Mouse (Mus musculus) liver, adult 2 months (tissue): ENCODE measurements around the gene Spint1. TPM values are rescaled to one million over a fixed set of nuclear protein-coding genes. Genes with fewer than 3 reads are reported as not detected.

Experiments used
- DNase-seq: peaks from one replicate; pipeline ENCODE4 v3.0.0-alpha.2; 2011; ENCODE audit warnings: low read depth, low spot score; ENCODE audit errors: extremely low read depth
- H3K27ac ChIP-seq: fragments of 200-500 bp; replicated peaks from 2 replicates; pipeline ENCODE4 v1.5.1; 2012; ENCODE audit warnings: low read depth, mild to moderate bottlenecking, control low read depth, inconsistent platforms, low read length; ENCODE audit not compliant: insufficient read depth
- H3K27me3 ChIP-seq: fragments of 200-500 bp; 2 replicates; pipeline ENCODE4 v1.6.1; 2012; ENCODE audit warnings: mild to moderate bottlenecking, moderate library complexity, low read length, inconsistent platforms; ENCODE audit not compliant: control insufficient read depth, insufficient read depth
- H3K36me3 ChIP-seq: fragments of 200-500 bp; 2 replicates; pipeline ENCODE4 v1.6.1; 2012; ENCODE audit warnings: low read length, inconsistent platforms; ENCODE audit not compliant: control insufficient read depth, insufficient read depth
- H3K4me1 ChIP-seq: fragments of 200-500 bp; 2 replicates; pipeline ENCODE4 v1.6.1; 2011; ENCODE audit warnings: low read length; ENCODE audit not compliant: control insufficient read depth, insufficient read depth
- H3K4me3 ChIP-seq: fragments of 200-500 bp; 2 replicates; pipeline ENCODE4 v1.5.1; 2011; ENCODE audit warnings: low read depth, mild to moderate bottlenecking, control low read depth, low read length, moderate library complexity; ENCODE audit not compliant: insufficient read depth
- H3K79me2 ChIP-seq: fragments of 200-500 bp; 2 replicates; pipeline ENCODE4 v1.6.1; 2012; ENCODE audit warnings: inconsistent platforms, mild to moderate bottlenecking, low read length, moderate library complexity; ENCODE audit not compliant: control insufficient read depth, insufficient read depth
- H3K9ac ChIP-seq: fragments of 200-500 bp; 2 replicates; pipeline ENCODE4 v1.6.1; 2012; ENCODE audit warnings: low read depth, mild to moderate bottlenecking, control low read depth, inconsistent platforms, low read length
- CTCF ChIP-seq: fragments of 200-500 bp; IDR thresholded peaks from 2 replicates; pipeline ENCODE4 v1.5.1; 2011; ENCODE audit warnings: low read depth, low read length, control low read depth
- POLR2A ChIP-seq: fragments of 200-500 bp; IDR thresholded peaks from 2 replicates; pipeline ENCODE4 v1.6.1; 2011; ENCODE audit warnings: low read length, control low read depth; ENCODE audit not compliant: insufficient read depth; ENCODE audit errors: extremely low read depth
- WGBS: fragments of 180-500 bp; shearing (Covaris S2); methylation state at CpG from one replicate; pipeline ENCODE4 v1.1.7; 2018; 5-methylcytosine and 5-hydroxymethylcytosine counted together
- polyA plus RNA-seq: library from polyadenylated mRNA; depleted of rRNA; stranded (reverse); fragments of >200 nt; gene quantifications from 2 replicates; pipeline ENCODE4 v1.2.3, GENCODE M21; 2012
- total RNA-seq: library from RNA; depleted of rRNA; stranded (reverse); fragments of >200 nt; gene quantifications from 2 replicates; pipeline ENCODE4 v1.2.3, GENCODE M21; 2014

Gene Spint1
- total and polyA plus RNA-seq, 2 experiments = 0.23 to 0.28 TPM

DNA sequence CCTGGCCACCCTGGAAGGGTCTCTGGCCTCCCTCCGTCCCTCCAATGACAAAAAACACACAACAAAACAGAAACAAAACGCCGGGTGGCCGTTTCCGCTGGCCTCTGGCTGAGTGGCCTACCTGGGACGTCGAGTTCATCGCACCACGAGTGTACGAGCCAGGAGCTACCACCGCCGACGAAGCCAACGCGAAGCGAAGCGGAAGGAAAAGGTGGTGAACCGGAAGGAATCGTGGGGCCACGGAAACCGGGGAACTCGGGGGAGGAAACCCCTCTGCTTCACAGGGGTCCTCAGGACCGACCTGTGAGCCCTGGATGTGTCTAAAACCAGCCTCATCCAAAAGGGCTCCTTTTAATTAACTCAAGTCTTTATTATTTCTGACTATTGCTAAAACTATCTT lies 40.6 kb downstream of the Spint1 start:
- DNase-seq = no peak
- Histone ChIP-seq H3K36me3 (no peaks in the 10 kb centered on the region), H3K4me1 (no peaks in the 10 kb centered on the region), H3K79me2 (no peaks in the 10 kb centered on the region), H3K27me3 (no peaks in the 10 kb centered on the region), H3K9ac (no peak overlapping the region), H3K27ac (no peak overlapping the region), H3K4me3 (no peak overlapping the region)
- WGBS = 93% methylated on average over 23 of the region's 23 CpGs
- TF ChIP-seq CTCF (no peak), POLR2A (no peak)

DNA sequence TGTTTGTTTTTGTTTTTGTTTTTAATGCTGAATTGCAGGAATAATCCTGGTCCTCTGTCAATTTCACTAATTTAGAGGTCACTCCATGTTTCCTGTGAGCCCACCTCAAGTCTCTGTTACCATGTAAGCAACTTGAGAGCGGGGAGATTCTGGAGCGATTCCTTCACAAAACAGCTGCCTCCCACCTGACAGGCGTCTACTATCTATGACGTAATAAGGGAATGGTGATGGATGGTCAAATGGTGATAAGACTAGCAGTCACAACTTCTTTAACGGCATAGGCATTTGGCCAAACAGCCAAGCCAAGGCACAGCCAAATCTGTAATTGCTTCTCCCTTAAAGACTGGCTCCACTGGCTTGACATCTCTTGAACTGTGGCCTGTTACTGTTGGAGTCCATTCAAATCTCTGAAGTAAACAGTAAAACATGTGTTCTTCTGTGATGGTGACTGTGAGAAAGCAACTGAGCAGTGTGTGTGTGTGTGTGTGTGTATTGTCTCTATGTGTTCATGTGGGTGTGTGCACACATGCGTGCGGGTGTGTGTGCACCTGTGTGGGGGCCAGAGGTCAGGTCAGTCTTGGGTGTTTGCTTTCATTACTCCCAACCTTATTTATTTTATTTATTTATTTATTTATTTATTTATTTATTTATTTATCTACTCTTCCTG lies 44.9 kb downstream of the Spint1 start:
- Histone ChIP-seq H3K4me1 (no peaks in the 10 kb centered on the region), H3K79me2 (no peaks in the 10 kb centered on the region), H3K27me3 (no peaks in the 10 kb centered on the region), H3K4me3 (no peak overlapping the region), H3K9ac (no peak overlapping the region), H3K27ac (no peak overlapping the region), H3K36me3 (no peaks in the 10 kb centered on the region)
- no peak for TF ChIP-seq POLR2A
- no peak for TF ChIP-seq CTCF
- no peak for DNase-seq
- 78% methylated on average over 7 of the region's 7 CpGs for WGBS

DNA sequence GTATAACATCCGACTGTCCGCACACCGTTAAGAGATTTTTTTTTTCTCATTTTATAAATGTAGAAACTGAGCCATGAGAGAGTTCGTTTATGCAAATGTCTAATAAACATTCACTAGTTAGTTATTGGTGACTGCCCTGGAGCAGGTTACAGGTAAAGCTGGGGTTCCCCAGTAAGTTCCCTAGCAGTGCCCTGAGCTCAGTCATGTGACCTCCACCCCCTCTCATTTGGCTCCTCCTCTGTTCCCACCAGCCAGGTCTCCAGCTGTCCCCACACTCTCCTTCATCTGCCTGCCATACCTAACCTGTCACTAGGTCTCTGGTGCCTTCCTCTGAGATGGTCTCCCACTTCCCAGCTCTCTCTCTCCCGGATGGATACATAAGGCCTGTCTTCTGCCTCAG lies 50.2 kb downstream of the Spint1 start:
- no peaks in the 10 kb centered on the region for H3K27me3 ChIP-seq
- H3K4me1 ChIP-seq = peaks cover 3% of the 10 kb centered on the region; the same call in 1 of the 2 replicates
- no peak for DNase-seq
- WGBS = 96% methylated on average over 5 of the region's 5 CpGs
- H3K4me3 ChIP-seq = no peak overlapping the region
- H3K79me2 ChIP-seq = peaks cover 5% of the 10 kb centered on the region
- H3K9ac ChIP-seq = no peak overlapping the region
- no peak overlapping the region for H3K27ac ChIP-seq
- TF ChIP-seq CTCF = no peak
- TF ChIP-seq POLR2A = no peak
- peaks cover 2% of the 10 kb centered on the region; the same call in 1 of the 2 replicates for H3K36me3 ChIP-seq

DNA sequence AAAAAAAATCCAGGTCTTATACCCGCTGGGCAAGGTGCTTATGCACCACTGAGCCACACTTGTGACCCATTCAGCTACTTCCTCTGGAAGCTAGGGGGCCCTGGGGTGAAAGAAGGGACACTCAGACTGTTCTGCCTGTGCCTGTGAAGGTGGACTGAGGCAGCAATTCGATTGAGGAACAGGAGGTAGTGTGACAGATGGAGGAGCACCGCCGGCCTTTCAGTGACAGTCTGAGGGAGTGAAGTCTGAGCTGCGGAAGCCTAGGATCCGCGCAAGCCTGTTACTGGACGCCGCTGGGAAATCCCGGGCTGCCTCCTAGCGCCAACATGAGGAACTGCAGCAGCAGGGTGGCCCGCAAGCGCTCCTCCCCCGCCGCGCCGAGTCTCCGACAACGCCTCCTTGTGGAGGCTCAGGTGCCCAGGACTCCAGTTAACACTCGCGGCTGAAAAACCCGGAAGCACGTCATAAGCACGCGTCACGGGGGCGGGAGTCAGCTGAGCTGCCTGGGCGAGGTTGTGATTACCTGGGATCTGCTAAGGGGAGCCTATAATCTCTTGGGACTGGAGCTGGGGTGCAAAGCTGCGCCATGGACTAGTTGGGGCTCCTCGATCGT lies 51.2 kb downstream of the Spint1 start, which contains the start of gene Vps18:
Gene Vps18, plus strand, starts transcription at position 471 of the 613 bp plus-strand sequence.
- peak; percentile 86 for DNase-seq
- 2% methylated on average over 31 of the region's 31 CpGs for WGBS
- H3K36me3 ChIP-seq = peaks cover 2% of the 10 kb centered on the region; the same call in 1 of the 2 replicates
- no peaks in the 10 kb centered on the region for H3K27me3 ChIP-seq
- H3K79me2 ChIP-seq = peaks cover 5% of the 10 kb centered on the region
- peaks cover 3% of the 10 kb centered on the region; the same call in 1 of the 2 replicates for H3K4me1 ChIP-seq
- peak within 1 kb of the TSS; percentile 79 for H3K9ac ChIP-seq
- peak within 1 kb of the TSS; percentile 62 for H3K4me3 ChIP-seq
- TF ChIP-seq POLR2A = 0 out of 2 replicates have a peak, but pooled peaks have one; percentile 29
- peak; percentile 97 for TF ChIP-seq CTCF
- H3K27ac ChIP-seq = peak within 1 kb of the TSS; percentile 37

DNA sequence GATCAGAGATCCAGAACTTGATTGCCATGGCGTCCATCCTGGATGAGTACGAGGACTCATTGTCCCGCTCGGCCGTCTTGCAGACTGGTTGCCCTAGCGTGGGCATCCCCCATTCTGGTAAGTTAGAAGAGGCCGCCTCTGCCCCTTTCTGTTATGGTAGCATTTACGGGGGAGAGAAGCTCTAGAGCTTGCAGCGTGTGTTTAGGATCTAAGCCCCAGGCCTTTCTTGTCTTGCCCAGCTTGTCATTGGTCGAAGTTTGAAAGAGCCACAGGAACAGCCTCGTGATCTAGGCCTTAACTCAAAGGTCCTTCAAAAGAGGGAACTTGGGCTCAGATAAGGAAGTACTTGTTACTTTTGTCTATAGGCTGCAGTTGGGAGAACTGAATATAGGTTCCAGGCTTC lies 51.9 kb downstream of the Spint1 start:
- H3K79me2 ChIP-seq = peaks cover 5% of the 10 kb centered on the region
- peak overlapping the region; percentile 37 for H3K27ac ChIP-seq
- TF ChIP-seq CTCF (no peak), POLR2A (no peak)
- WGBS = 2% methylated on average over 11 of the region's 11 CpGs
- peaks cover 2% of the 10 kb centered on the region; the same call in 1 of the 2 replicates for H3K36me3 ChIP-seq
- H3K4me1 ChIP-seq = peaks cover 3% of the 10 kb centered on the region; the same call in 1 of the 2 replicates
- peak overlapping the region; percentile 62 for H3K4me3 ChIP-seq
- H3K9ac ChIP-seq = peak overlapping the region; percentile 79
- no peaks in the 10 kb centered on the region for H3K27me3 ChIP-seq
- peak; percentile 50 for DNase-seq

DNA sequence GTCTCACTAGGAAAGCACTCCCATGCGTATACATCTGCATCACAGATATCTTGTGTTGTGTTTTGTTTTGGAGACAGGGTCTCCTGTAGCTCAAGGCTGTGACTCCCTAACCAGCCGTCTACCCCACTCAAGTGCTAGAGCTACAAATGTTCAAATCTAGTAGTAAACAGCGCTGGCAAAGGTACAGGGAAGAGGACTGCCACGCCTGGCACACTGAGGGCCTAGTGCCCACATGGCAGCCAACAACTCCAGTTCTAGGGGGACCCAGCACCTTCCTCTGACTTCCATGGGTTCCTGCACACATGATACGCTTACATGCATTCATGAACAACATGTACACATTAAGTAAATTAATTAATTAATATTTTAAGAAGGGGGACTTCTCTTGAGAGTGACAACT lies 55.1 kb downstream of the Spint1 start:
- Histone ChIP-seq H3K27ac (no peak overlapping the region), H3K36me3 (peaks cover 4% of the 10 kb centered on the region; the same call in 1 of the 2 replicates)
- no peak for TF ChIP-seq POLR2A
- TF ChIP-seq CTCF = no peak

More for the DNA sequence above, 55.1 kb downstream of the Spint1 start:
- DNase-seq = no peak
- H3K27me3 ChIP-seq = no peaks in the 10 kb centered on the region
- peaks cover 3% of the 10 kb centered on the region; the same call in 1 of the 2 replicates for H3K4me1 ChIP-seq
- H3K4me3 ChIP-seq = no peak overlapping the region
- 97% methylated on average over 5 of the region's 5 CpGs for WGBS
- H3K9ac ChIP-seq = no peak overlapping the region
- H3K79me2 ChIP-seq = peaks cover 10% of the 10 kb centered on the region
